Mouse (Mus musculus) right cerebral cortex, postnatal 10 days (tissue): ENCODE data around the gene Stk39.

Experiments used
- DNase-seq, 2 experiments: peaks; one replicate each; pipeline ENCODE4 v3.0.0; 2021; ENCODE audit warnings: low spot score in 2 of 2

Gene Stk39

GRCm38 (mm10) chr2:68289177-68289576 lies 182.9 kb downstream of the Stk39 start:
- DNase-seq: no peak

- no peak for DNase-seq
Observed at GRCm38 (mm10) chr2:68288106-68288505, 184.0 kb downstream of the Stk39 start.

GRCm38 (mm10) chr2:68284391-68284790 lies 187.7 kb downstream of the Stk39 start:
- no peak for DNase-seq

- peak; percentile 41 for DNase-seq
Observed at GRCm38 (mm10) chr2:68283021-68283548, 189.0 kb downstream of the Stk39 start.

- DNase-seq: no peak
Observed at GRCm38 (mm10) chr2:68281575-68281974, 190.5 kb downstream of the Stk39 start.

DNA sequence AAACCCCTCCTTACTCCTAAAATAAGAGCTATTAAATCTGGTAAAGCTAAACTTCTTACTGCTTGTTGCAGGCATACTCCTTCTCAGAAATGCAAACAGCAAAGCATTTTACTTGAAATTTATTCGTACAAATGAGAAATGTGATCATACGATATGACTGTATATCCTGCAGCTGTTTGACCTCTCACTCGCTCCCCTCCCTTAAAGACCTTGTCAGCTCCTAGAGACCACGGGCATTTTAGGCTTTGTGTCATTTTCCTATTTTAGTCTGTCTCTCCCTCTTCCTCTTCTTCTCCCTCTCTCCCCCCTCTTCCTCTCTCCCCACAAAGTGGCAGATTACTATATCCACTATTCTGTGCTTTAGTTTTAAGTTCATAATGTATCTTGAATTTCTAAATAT lies 200.8 kb downstream of the Stk39 start:
- no peak for DNase-seq

DNA sequence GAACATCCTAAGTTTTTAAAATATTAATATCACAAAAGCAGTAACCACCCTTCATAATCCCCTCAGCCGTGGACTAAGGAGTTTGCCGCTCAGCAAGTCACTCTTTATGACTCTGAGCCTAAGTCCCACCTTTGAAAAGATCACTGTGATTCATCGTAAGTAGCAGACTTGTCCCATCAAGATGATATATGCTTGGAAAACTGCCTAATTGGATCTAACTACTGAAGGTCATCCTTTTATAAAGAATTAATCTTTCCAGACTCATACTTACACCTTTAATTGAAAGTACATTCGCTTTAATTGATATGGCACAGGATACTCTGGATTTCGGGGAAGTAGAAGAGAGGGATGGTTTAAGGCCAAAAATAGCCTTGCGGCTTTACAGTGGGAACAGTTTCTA lies 201.2 kb downstream of the Stk39 start:
- DNase-seq: no peak

DNA sequence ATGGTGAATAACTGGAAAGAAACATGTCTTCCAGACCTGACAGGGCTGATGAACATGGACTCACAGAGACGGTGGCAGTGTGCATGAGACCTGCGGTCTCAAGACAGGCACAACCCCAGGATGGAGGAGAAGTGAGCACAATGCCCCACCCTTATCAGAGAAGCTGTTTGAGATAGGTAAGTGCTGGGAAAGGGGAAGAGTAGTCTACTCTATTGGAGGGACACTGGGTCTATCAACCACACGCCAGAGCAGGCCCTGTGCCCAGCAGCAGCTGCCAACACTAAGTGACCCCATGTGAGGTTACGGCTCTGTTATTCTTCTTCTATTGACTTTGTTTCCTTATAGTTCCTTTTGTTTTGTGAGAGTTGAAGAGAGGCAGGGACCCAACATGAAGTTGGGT lies 202.4 kb downstream of the Stk39 start:
- no peak for DNase-seq

GRCm38 (mm10) chr2:68264826-68265225 lies 207.2 kb downstream of the Stk39 start:
- no peak for DNase-seq

DNA sequence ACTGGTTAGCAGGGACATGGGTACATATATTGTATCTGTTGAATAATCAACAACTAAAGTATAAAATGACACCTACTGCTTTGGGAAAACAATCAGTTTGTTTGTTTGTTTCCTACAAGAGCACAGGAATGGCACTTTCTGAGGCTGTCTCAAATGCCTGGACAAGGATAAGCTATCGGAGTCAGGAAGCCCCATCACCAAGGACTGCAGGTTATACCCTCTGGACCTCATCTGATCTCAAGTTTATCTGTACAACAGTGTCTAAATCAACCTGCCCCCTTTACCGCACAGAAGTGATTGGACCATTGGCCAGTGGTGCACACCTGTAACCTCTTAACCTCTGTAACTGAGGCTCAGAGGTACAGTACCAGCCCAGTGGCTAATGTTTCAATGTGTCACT lies 211.2 kb downstream of the Stk39 start:
- DNase-seq: no peak

- DNase-seq: peak in 1 of 2 experiments; percentile 53
Observed at GRCm38 (mm10) chr2:68257571-68257970, 214.5 kb downstream of the Stk39 start.

DNA sequence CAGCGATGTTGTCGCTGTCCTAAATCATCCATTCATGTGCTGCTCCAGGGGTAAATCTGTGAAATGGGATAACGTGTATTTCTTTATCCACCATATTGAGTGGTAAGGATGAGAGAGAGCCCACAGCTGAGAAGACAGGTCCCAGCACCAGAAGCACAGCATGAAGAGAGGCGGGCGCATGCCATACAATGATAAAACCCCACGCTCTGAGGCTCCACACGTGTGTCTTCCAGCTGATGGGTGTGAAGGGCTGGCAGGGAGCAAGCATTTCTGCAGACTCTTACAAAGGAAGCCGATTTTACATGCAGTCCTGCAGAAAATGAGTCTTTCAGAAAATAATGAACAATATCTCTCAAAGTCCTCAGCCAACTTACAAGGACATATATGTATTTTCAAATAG lies 215.6 kb downstream of the Stk39 start:
- no peak for DNase-seq

DNA sequence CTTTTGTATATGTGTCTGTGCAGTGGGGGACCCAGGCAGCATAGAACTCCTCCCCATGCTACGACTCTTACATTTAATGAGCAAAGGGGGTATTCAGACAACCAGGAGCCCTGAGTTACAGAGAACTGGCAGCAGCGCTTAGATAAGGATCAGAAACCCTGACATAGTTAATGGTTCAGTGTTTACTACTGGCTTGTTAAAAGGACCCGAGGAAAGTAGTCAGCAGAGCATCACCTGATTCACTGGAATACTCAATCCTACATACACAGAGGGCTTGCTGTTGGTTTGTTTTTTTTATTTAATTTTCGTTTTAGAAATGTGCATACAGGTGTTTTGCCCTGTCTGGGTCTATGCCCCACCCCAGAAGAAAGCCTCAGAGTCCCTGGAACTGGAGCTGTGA lies 217.3 kb downstream of the Stk39 start:
- no peak for DNase-seq

DNA sequence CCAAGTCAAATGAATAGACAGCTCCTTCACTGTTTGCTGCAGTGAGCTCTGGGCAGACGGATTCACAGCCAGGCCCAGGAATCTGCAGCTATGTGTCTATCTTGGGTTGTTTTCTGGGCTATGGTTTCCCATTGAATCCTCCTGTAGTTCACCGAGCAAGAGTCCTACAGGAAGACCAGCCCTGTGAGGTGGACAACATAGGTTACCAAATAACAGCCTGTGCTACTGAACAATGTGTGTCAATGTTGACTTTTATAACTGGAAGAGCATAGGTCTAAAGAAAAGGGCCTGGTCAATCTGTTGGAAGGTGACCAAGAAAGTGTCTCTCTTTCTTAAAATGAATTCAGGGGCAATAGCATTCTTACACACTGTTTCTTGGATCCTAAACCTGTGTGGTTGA lies 218.8 kb downstream of the Stk39 start:
- no peak for DNase-seq

- no peak for DNase-seq
Observed at GRCm38 (mm10) chr2:68252048-68252758, 219.9 kb downstream of the Stk39 start.

DNA sequence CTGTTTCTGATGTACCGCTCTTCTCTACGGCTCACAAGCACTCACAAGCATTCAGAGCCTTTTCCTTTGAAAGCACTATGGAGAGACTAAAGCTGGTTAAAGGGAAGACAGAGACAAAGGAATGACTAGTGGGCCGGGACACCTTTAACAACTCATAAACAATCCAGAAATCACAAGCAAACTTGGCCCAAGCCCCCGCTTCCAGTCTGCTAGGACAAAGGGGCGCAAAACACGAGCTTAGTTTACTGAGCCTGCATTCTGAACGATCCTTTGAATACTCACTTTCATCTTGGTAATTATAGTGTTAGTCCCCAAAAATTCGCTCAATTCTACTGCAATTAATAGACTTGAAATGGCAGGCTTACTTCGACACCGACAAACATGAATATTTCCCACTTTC lies 221.2 kb downstream of the Stk39 start:
- no peak for DNase-seq

DNA sequence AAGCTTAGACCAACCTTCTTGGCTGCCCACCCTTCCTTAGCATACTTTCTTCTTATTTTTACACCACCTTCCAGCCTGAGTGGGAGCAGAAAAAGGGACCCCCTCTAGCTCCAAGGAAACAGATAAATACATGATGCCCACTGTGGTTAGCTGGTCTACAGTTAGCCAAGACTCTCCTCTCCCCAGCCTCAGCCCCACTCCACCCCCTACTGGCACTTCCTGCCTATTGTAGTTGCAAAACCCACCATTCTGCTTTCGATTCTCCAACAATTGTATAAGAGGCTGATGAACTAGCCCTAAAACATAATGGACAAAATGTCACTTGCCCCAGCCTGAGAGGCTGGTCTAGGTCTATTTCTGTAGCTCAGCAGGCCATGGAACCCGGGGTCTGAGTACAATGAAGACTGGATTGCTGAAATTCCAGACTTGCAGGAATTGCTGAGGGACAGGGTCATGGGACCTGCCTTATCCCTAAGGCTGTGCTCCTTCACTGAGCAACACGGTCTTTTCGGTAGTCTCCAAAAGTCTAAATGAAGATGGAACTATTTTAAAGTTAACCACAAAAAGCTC lies 222.1 kb downstream of the Stk39 start:
- no peak for DNase-seq

GRCm38 (mm10) chr2:68246284-68246683 lies 225.8 kb downstream of the Stk39 start:
- no peak for DNase-seq

DNA sequence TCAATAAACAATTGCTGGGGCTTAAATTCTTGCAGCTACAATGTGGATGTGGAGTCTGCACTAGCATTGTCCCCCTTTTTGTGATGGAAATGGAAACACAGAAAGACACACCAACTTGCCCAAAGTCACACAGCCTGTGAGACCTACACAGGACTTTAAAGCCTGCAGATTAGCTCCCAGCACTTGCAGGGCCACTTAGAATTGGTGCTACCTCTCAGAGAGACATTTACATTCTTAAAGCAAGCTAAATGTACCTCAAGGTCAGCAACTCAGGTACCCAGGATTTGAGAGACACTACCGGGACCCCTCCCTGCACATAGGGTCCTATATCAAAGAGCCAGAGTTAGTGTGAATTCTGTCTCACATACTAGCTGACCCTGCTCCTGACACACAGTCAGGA lies 227.5 kb downstream of the Stk39 start:
- DNase-seq: no peak

GRCm38 (mm10) chr2:68243879-68244553 lies 228.1 kb downstream of the Stk39 start:
- no peak for DNase-seq

DNA sequence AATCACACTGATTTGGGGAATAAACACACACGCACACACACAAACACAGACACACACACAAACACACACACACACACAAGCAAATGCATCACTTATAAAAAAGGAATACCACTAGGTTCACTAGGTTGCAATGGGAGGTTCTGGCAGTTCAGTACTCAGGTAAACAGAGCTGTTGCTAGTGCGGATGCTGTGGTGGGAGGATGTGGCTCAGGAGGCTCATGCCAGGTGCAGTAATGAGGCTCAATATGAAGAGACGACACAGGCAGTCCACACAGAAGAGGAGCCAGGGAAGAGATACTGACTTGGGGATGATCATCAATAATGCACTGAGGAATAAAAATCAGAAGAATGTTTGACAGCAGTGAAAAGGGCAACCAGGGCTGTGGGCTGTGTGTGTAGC lies 228.8 kb downstream of the Stk39 start:
- DNase-seq: no peak

- DNase-seq: no peak
Observed at GRCm38 (mm10) chr2:68242069-68242468, 230.0 kb downstream of the Stk39 start.

DNA sequence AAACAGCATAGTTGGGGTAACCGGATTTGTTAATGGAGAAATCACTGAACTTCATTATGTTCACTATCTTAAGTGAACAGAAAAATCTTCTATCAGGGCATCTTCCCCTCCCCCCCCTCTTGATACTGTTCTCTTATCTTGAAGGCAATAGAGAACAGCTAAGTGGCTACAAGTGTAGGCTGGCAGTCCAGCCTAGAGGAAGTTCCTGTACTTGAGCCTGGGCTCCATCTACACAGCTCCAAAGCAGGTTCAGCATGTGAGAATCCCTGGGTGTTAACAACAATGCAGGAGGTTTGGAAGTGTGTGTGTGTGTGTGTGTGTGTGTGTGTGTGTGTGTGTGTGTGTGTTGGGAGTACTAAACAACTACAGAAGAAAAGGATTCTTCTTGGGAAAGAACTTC lies 230.4 kb downstream of the Stk39 start:
- no peak for DNase-seq
